Mouse (Mus musculus): Measurements from ENCODE around the gene Aadacl4.
"Not testable (repeated sequence)": the region's sequence is repeated elsewhere in the genome, so short reads cannot be mapped to it uniquely, and the experiment has no call there.

Aadacl4 gene

DNA sequence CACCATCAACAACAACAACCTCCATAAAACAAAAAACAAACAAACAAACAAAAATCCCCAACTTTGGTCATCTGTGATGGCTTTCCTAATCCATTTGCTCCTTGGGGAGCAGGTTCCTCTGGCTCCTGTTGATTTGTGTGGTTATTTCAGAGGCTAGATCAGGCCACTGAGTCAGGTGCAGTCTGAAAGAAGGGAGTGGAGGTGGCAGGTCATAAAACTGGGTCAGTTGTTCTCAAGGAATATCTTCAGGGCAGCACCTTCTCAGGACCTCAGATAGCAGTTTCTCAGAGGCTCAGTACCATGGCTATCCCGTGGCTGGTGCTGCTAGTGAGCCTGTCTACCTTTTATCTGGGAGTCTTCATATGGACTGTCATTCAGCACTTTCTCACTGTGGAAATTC, at the start of gene Aadacl4:
Gene Aadacl4, plus strand, starts transcription at position 301 of the 400 bp plus-strand sequence.
- DNase-seq, result no peak

DNA sequence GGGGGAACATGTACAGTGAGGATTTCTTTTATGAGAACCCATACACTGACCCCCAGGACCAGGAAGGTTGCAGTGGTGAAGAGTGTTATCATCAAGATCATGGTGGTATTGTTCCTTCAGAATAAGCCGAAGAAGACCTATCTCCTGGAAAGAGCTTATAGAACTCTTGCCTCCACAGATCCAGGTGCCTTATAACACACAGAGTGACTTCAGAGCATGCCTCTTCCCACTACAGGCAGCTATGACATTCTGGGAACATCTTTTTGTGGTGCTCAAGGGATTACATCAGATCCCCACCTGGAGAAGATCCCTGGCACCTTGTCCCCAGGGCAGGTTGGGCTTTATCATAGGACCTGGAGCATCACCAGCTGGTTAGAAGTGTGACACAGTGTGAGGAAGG, 48.5 kb upstream of the Aadacl4 start, which contains the start of gene Gm13124:
Gene Gm13124, minus strand, starts transcription at position 101 of the 400 bp plus-strand sequence.
- DNase-seq, result no peak

DNA sequence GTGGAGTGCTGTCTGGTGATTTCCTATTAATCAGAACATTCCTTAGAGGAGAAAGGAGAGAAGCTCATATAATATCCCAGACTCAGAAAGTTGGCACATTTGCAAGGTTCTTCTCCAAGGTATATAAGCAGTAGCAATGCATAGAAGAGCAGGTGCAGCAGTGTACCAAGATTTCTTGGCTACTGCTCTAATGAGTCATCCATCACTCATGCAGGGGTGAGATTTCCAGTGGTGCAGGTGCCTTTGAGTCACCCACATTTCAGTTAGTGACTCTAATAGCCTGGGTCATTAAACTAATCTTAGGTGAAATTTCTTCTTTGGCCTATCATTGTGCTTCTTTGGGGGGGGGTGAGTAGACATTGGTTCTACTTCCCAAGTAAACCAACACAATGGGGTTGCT, 45.8 kb upstream of the Aadacl4 start:
- DNase-seq, result no peak

DNA sequence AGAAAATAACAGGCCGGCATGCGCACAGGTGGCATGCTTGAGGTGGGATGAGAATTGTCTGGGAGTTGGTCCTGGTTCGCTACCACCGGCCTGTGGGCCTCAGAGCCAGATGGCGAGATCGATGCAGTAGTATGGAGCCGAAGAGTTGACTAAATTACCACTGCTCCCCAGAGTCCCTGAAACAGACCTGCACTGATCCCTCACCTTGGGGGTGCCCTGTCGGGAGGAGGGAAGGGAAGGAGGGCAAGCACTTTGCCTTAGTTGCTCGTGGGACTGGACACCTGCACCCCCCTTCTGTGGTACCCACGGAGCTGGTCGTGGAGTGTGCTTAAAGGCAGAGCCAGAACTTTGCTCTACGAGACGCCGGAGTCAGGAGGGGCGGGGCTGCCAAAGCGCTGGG, 27.3 kb upstream of the Aadacl4 start:
- not testable (repeated sequence) for DNase-seq

DNA sequence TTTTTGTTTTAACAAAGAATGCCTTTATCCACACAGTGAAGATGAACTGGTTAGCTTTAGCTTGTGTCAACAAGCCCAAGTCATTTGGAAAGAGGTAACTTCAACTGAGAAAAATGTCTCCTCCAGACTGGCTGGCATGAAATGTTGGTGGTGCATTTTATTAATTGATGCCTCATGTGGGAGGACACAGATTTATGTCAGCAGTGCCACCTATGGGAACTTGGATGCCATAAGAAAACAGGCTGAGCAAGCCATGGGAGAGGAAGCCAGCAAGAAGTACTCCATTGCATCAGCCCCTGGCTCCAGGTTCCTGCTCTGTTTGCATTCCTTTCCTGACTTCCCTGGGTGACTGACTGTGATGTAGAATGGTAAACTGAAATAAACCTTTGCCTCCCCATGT, 20.7 kb upstream of the Aadacl4 start:
- DNase-seq, result no peak

DNA sequence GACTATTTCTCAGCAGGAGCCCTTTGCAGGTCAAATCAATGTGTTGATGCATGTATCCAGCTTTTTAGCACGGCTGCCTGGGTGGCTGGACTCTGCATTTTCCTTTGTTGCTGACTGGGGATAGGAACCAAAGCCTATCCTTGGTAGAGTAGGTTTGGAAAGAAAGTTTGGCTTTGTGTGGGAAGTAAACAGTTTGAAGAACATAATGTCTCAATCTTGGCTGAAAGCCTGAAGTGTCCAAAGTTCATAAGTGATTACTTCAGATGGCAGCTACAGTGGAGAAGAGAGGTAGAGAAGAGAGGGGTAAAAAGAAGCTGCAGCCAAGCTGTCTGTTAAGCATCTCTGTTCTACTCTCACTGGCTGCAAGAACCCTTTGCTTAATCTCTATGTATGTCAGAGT, 1.1 kb downstream of the Aadacl4 start:
- peak; percentile 5 to 19 for DNase-seq

DNA sequence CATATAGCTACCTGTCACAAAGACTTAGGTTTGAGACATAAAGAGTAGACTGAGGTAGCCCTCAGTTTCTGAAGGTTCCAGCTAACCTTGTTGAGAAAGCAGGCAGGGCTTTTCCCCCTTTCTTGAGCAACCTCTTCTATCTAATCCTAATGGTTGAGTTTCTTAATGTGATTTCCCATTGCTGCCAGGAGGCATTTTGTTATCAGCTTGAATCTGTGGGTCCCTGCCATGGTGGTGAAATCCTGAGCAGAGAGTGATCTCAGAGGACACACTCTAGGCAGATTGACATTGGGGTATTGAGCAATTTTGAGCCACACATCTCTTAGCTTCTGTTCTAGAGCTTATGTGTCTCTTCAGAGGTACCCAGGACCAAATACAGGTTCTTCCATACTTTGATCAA, 24.8 kb downstream of the Aadacl4 start:
- DNase-seq, result no peak

All from kidney, postnatal 36 days (tissue).